Mouse (Mus musculus): ENCODE results near the gene Cmtm5.
"Not testable (repeated sequence)": the region's sequence is repeated elsewhere in the genome, so short reads cannot be mapped to it uniquely, and the experiment has no call there.

The Cmtm5 gene

DNA sequence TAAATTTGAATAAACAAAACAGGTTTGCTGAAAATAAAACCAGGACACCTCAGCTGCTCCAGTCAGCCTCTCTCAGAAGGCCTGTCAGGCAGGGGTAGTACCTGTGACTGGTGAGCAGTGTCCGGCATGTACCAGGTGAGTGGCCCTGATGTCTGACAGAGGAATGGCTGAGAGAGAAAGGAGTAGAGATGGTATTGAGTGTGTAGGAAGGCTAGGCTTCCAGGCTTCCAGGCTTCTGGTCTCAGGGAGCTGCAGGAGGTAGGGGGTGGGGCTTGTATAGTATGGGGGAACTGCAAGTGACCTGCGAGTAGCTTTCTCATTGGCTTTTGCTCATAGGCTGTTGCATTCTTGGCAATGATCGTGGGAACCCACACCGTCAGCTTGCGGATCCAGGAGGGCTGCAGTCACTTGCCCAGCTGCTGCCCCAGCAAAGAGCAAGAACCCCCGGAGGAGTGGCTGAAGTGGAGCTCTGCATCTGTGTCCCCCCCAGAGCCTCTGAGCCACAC is 3.4 kb upstream of the Cmtm5 start, which contains the start of gene Il25:
Gene Il25 (plus strand): TSS at position 51 of the 506 bp plus-strand sequence.
- no peak for DNase-seq (ENCODE audit: low spot score in 2 of 2)

DNA sequence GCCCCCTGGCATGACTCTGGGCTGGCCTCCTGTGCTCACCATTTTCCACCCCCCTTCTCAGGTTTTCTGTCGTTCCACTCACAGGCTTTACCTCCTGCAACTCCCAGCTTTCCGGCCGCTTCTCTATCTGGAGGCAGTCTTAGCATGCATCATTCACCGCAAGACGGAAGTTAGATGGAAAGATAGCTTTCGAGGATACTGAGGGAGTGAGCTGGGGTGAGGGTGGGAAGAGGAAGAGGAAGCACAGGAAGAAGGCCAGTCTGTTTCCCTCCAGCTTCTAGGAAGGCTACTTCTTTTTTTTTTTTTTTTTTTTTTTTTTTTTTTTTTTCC is 735 bp downstream of the Cmtm5 start:
- no peak for DNase-seq (ENCODE audit: low spot score in 2 of 2)

GRCm38 (mm10) chr14:54937361-54938182 is 1.5 kb downstream of the Cmtm5 start:
- no peak for DNase-seq (ENCODE audit: low spot score in 2 of 2)

DNA sequence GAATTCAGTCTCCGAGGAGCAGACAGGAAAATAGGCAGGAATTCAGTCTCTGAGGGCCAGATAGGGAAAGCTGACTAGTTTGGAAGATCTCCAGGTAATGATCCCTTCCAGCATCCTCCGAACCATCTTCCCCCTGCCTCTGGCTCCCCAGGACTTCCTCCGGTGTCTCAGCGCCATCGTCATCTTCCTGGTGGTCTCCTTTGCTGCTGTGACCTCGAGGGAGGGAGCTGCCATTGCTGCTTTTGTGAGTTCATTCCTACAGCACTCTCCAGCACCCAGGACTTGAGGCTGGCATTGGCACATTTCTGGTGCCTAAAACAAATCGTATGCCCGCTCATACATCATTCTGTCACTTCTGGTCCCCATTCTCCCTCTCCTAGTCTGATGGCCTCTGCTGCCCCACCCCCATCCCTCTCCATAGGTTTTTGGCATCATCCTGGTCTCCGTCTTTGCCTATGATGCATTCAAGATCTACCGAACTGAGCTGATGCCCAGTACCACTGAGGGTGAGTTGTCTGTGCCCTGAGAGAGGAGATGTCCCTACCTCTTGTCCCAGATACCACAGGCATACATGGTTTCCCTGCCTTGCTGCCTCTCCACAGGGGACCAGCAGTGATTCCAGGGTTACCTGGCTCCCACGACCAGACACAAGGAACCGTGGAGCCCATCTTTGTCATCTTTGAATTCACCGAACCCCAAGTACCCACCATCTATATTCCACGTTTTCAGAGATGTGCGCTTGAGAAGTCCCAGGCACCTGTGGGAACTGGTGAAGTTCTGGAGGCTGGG is 2.6 kb downstream of the Cmtm5 start:
- no peak for DNase-seq (ENCODE audit: low spot score in 2 of 2)

GRCm38 (mm10) chr14:54939434-54940175 is 3.5 kb downstream of the Cmtm5 start:
- DNase-seq (ENCODE audit: low spot score in 2 of 2), result peak in 1 of 2 experiments; percentile 49

DNA sequence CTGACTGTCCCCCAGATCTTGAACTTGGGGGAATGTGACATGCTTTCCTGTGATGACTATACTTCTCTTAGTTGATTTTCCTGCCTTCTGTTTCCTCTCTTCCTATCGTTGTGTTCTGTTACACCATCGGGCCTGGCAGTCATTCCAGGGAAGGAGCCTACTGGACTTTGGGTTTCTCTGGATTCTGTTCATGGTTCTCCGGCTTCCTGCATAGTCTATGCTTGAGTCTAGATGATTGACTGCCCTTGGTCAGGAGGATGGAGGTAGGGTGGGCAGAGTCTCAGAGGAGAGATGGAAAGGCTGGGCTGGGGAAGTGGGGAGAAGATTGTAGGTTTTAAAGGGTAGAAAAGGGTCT is 4.1 kb downstream of the Cmtm5 start:
- DNase-seq (ENCODE audit: low spot score in 2 of 2), result no peak

DNA sequence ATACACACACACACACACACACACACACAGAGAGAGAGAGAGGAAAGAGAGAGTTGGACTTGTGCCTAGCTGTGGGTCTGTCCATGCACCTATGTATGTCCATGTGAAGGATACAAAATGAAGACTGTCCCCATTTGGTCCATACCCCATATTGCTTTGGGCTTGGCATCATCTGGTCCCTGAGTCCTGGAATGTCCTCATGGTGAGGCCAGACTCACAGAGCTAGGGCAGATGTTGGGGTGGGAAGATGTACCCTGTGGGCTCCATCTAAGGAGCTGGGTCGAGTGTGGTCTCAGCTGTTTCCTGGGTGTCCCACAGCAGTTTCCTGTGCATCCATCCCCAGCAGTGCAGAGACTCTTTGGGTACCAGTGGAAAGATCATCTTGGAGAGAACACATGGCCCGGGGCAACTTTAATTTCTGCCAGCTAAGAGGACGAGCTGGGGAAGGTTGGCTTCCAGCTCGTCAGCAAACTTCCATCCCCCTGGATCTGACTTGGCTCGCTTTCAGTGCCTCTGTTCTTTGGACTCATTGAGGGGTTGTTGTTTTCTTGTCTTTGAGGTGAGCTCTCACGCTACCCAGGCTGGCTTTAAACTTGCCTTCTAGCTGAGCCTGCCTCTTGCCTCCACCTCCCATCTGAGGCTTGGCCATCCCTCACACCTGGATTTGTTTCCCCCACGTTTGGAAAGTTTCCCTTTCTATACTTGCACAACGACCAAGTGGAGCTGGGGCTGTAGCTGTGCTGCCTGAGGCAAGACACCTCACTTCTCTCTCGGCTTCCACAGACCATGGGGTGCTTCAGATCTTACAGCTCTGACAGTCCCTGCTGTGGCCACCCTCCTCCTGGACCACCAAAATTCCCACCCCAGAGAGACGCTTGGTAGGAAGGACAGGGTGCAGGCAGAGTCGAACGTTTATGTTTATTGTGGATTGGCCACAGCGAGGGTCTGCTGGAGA is 5.2 kb downstream of the Cmtm5 start:
- no peak for DNase-seq (ENCODE audit: low spot score in 2 of 2)

GRCm38 (mm10) chr14:54942479-54942878 is 6.4 kb downstream of the Cmtm5 start:
- no peak for DNase-seq (ENCODE audit: low spot score in 2 of 2)

GRCm38 (mm10) chr14:54943971-54944370 is 7.9 kb downstream of the Cmtm5 start:
- no peak for DNase-seq (ENCODE audit: low spot score in 2 of 2)

DNA sequence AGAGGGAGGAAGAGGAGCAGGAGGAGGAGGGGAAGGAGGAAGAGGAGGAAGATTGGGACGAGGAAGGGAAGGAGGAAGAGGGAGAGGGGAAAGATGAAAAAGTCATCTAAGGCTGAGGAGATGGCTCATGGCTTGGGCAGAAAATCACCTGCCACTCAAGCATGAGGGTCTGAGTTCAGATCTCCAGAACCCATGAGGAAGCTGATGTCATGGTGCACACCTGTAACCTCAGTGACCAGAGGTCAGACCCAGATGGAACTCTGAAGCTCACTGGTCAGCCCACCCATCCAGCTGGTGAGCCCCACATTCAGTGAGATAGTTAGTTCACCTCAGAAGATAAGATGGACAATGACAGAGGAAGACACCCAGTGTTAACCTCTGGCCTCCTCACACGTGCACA is 8.9 kb downstream of the Cmtm5 start:
- no peak for DNase-seq (ENCODE audit: low spot score in 2 of 2)

DNA sequence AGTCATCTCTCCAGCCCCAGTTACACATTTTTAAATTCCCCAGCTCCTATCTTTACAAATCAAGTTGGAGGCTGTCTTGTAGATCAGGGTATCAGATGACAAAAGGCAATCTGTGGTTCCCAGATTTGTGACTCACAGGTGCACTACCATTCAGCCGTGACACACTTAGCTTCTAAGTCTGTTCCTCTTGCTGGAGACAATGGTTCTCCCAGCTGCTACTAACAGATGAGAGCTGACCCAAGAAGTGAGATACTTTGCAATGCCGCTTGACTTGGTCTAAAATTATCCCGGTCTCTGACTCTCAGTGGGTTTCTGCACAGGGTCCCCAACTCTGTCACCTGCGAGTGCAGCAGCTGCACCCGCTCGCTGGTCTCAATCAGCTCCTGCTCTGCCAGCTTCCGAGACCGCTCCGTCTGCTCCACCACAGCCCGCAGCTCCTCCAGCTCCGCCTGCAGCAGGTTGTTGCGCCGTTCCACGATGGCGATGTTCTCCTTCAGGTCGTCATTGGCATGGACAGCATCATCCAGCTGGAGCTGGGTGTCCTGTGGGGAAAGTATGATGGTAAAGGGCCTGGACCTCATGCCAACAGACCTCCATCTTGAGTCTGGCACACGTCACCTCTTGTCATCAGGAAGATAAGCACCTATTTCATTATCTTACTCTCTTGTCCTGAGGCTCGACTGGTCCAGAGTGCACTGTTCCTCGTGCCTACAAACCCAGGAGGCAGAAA is 10.1 kb downstream of the Cmtm5 start:
- DNase-seq (ENCODE audit: low spot score in 2 of 2), result no peak

- DNase-seq (ENCODE audit: low spot score in 2 of 2), result not testable (repeated sequence)
Measured at GRCm38 (mm10) chr14:54947008-54947407, 10.9 kb downstream of the Cmtm5 start.

- DNase-seq (ENCODE audit: low spot score in 2 of 2), result no peak
Measured at GRCm38 (mm10) chr14:54948781-54949180, 12.7 kb downstream of the Cmtm5 start.

- no peak for DNase-seq (ENCODE audit: low spot score in 2 of 2)
Measured at GRCm38 (mm10) chr14:54950493-54950892, 14.4 kb downstream of the Cmtm5 start.

DNA sequence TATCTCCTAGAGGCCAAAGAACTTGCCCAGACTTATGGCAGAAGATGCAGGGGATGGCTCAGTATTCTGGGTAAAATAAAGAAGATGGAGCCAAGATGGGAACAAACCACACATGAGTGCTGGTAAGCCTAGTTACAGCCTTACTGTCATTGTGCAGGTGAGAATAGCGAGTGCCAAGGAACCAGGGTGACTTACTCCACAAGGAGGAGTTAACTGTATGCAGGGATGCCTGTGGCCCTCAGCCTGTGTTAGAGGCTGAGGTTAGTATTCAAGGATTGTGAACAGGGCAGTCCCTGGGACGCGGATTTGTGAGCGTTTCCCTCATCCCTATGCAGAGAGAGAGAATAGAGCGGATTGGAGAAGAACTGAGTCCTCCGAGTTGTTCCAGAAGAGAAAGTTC is 15.5 kb downstream of the Cmtm5 start:
- DNase-seq (ENCODE audit: low spot score in 2 of 2), result no peak

GRCm38 (mm10) chr14:54953664-54954206 is 17.7 kb downstream of the Cmtm5 start:
- DNase-seq (ENCODE audit: low spot score in 2 of 2), result no peak

- DNase-seq (ENCODE audit: low spot score in 2 of 2), result no peak
Measured at GRCm38 (mm10) chr14:54954474-54954873, 18.4 kb downstream of the Cmtm5 start.

GRCm38 (mm10) chr14:54955481-54955880 is 19.4 kb downstream of the Cmtm5 start:
- no peak for DNase-seq (ENCODE audit: low spot score in 2 of 2)

DNA sequence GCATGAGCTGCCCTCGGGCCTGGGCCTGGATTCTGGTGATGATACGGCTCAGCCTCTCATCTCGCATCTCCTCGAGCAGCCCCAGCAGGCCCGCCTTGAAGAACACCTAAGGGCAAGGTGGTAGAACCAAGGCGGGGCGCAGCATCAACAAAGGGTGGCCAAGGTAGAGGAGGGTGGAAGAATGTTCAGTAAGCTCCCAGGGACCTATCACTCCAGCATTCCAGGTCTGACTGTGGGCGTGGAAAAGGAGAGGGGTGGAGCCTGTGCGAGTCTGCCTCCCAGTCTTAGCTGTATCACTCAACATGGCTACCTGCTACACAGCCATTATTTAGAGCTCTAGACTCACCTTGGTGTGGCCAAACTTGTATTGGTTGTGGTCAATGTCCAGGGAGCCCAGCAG is 20.5 kb downstream of the Cmtm5 start:
- no peak for DNase-seq (ENCODE audit: low spot score in 2 of 2)

- no peak for DNase-seq (ENCODE audit: low spot score in 2 of 2)
Measured at GRCm38 (mm10) chr14:54958503-54958902, 22.4 kb downstream of the Cmtm5 start.
